Mouse (Mus musculus) neural tube, embryonic 15.5 days (tissue): ENCODE measurements around the gene Ap2a1. TPM values are rescaled to one million over a fixed set of nuclear protein-coding genes. Genes with fewer than 3 reads are reported as not detected.

ENCODE experiments used
- ATAC-seq: fragments of 200-750 bp; cut with Nextera tagmentation; 2 replicates; pipeline ENCODE4 v1.8.0; 2017; ENCODE audit warnings: mild to moderate bottlenecking, moderate TSS enrichment, moderate library complexity; ENCODE audit not compliant: low FRiP score
- H3K27ac ChIP-seq: fragments of 300-500 bp; sonication (generic); replicated peaks from 2 replicates; pipeline ENCODE4 v1.5.1; 2015; ENCODE audit warnings: mild to moderate bottlenecking, inconsistent platforms
- H3K27me3 ChIP-seq: fragments of 300-500 bp; sonication (generic); replicated peaks from 2 replicates; pipeline ENCODE4 v1.6.1; 2015; ENCODE audit warnings: inconsistent platforms
- H3K36me3 ChIP-seq: fragments of 300-500 bp; sonication (generic); 2 replicates; pipeline ENCODE4 v1.6.1; 2015; ENCODE audit warnings: inconsistent platforms
- H3K4me1 ChIP-seq: fragments of 300-500 bp; sonication (generic); 2 replicates; pipeline ENCODE4 v1.6.1; 2015; ENCODE audit warnings: inconsistent platforms
- H3K4me2 ChIP-seq: fragments of 300-500 bp; sonication (generic); 2 replicates; pipeline ENCODE4 v1.6.1; 2015; ENCODE audit warnings: inconsistent platforms, mild to moderate bottlenecking, moderate library complexity
- H3K4me3 ChIP-seq: fragments of 300-500 bp; sonication (generic); replicated peaks from 2 replicates; pipeline ENCODE4 v1.5.1; 2015; ENCODE audit warnings: mild to moderate bottlenecking, inconsistent platforms
- H3K9ac ChIP-seq: fragments of 300-500 bp; sonication (generic); replicated peaks from 2 replicates; pipeline ENCODE4 v1.6.1; 2015; ENCODE audit warnings: mild to moderate bottlenecking, inconsistent platforms
- H3K9me3 ChIP-seq: fragments of 300-500 bp; sonication (generic); replicated peaks from 2 replicates; pipeline ENCODE4 v1.6.1; 2016; ENCODE audit warnings: inconsistent platforms
- WGBS: fragments of 180-500 bp; shearing (Covaris S2); methylation state at CpG from one replicate; pipeline ENCODE4 v1.1.7; 2015; ENCODE audit warnings: mixed read lengths; 5-methylcytosine and 5-hydroxymethylcytosine counted together
- polyA plus RNA-seq: library from polyadenylated mRNA; unstranded; fragments of >200 nt; fragmentation: Nextera tagmentation; extraction: Ambion mirVana; gene quantifications from 2 replicates; pipeline ENCODE4 v1.2.1, GENCODE M21; 2015

The Ap2a1 gene
- polyA plus RNA-seq, 1 experiment from 2014 or later, result 126 TPM

- Histone ChIP-seq H3K9ac (0 out of 2 replicates have a peak overlapping the region, but pooled peaks have one; percentile 14), H3K4me3 (peak overlapping the region; percentile 49), H3K4me2 (peak overlapping the region; percentile 93), H3K27ac (no peak overlapping the region), H3K9me3 (no peaks in the 10 kb centered on the region), H3K36me3 (no peaks in the 10 kb centered on the region), H3K4me1 (peaks cover 19% of the 10 kb centered on the region), H3K27me3 (peaks cover 34% of the 10 kb centered on the region)
- 0 out of 2 replicates have a peak, but pooled peaks have one; percentile 12 for ATAC-seq
- under 1% methylated on average over 10 of the region's 10 CpGs for WGBS
Observed at GRCm38 (mm10) chr7:44951960-44952359, 22.7 kb upstream of the Ap2a1 start.

DNA sequence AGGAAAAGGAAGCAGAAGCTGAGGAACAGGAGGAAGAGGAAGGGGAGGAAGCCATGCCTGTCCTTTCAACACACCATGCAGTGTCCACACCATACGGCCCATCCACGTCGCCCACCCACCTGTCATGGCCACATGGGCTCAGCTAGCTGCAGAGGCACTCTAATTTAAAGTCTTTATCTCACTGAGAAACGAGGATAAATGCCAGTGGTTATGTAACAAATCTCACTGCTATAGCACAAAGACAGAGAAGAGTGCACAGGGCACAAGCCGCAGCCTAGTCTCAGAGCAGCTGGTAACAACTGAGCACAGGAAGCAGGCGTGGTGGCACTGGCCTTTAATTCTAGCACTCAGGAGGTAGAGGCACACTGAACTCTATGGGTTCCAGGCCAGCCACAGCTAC lies 20.6 kb upstream of the Ap2a1 start:
- peaks cover 19% of the 10 kb centered on the region for H3K4me1 ChIP-seq
- no peak overlapping the region for H3K4me2 ChIP-seq
- no peaks in the 10 kb centered on the region for H3K9me3 ChIP-seq
- no peak overlapping the region for H3K27ac ChIP-seq
- no peak overlapping the region for H3K9ac ChIP-seq
- ATAC-seq, result no peak
- 73% methylated on average over 6 of the region's 6 CpGs for WGBS
- no peak overlapping the region for H3K4me3 ChIP-seq
- H3K27me3 ChIP-seq, result peaks cover 34% of the 10 kb centered on the region
- no peaks in the 10 kb centered on the region for H3K36me3 ChIP-seq

DNA sequence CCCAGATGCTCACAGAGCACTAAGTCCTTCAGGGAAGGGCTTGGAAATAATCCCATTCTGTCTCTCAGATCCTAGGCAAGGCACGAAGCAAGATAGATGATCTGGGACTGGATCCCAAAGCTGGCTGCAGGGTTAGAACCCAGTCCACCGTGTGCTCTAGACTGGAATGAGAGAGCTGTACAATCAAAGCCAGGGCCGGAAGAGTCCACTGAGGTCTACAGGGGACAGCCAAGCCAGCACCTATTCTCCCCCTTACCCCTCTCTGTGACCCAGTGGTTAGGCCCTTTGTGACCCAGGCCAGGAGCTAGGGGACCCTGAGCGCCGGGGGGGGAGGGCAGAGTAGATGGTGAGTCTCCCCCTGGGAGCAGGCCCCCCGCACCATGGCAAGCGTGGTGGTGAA lies 13.6 kb upstream of the Ap2a1 start, which contains the start of gene Tsks:
Gene Tsks, plus strand, starts transcription at position 301 of the 400 bp plus-strand sequence.
- Histone ChIP-seq H3K4me1 (no peaks in the 10 kb centered on the region), H3K9ac (no peak within 1 kb of the TSS), H3K27ac (no peak within 1 kb of the TSS), H3K36me3 (no peaks in the 10 kb centered on the region), H3K4me3 (no peak within 1 kb of the TSS), H3K9me3 (no peaks in the 10 kb centered on the region), H3K27me3 (0 out of 2 replicates have a peak, but pooled peaks cover 4% of the 10 kb centered on the region), H3K4me2 (no peak within 1 kb of the TSS)
- no peak for ATAC-seq
- 77% methylated on average over 7 of the region's 7 CpGs for WGBS

GRCm38 (mm10) chr7:44938680-44939079 lies 9.4 kb upstream of the Ap2a1 start:
- no peak overlapping the region for H3K27ac ChIP-seq
- no peaks in the 10 kb centered on the region for H3K27me3 ChIP-seq
- no peak overlapping the region for H3K9ac ChIP-seq
- no peak for ATAC-seq
- no peaks in the 10 kb centered on the region for H3K36me3 ChIP-seq
- H3K4me1 ChIP-seq, result no peaks in the 10 kb centered on the region
- 91% methylated on average over 4 of the region's 4 CpGs for WGBS
- no peak overlapping the region for H3K4me3 ChIP-seq
- no peak overlapping the region for H3K4me2 ChIP-seq
- H3K9me3 ChIP-seq, result no peaks in the 10 kb centered on the region

GRCm38 (mm10) chr7:44928570-44928969 lies 726 bp downstream of the Ap2a1 start:
- Histone ChIP-seq H3K9me3 (no peaks in the 10 kb centered on the region), H3K9ac (peak overlapping the region; percentile 96), H3K4me3 (peak overlapping the region; percentile 94), H3K27me3 (no peaks in the 10 kb centered on the region), H3K4me2 (peak overlapping the region; percentile 73), H3K36me3 (peaks cover 22% of the 10 kb centered on the region), H3K4me1 (peaks cover 29% of the 10 kb centered on the region), H3K27ac (peak overlapping the region; percentile 86)
- 0% methylated on average over 1 of the region's 1 CpGs for WGBS
- ATAC-seq, result no peak

DNA sequence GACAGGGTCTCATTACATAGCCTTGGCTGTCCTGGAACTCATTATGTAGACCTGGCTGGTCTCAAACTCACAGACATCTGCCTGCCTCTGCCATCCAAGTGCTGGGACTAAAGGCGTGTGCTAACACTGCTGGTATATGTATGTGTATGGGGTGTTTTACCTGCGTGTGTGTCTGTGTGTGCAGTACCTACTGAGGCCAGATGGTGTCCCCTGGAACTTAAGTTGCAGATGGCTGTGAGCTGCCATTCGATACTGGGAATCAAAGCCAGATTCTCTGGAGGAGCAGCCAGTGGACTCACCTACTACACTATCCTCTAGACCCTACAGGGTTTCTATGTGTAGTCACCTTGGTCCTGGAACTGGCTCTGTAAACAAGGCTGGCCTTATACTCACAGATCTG lies 3.8 kb downstream of the Ap2a1 start:
- no peak overlapping the region for H3K4me2 ChIP-seq
- peaks cover 41% of the 10 kb centered on the region for H3K36me3 ChIP-seq
- H3K4me3 ChIP-seq, result no peak overlapping the region
- H3K4me1 ChIP-seq, result peaks cover 27% of the 10 kb centered on the region
- no peak overlapping the region for H3K27ac ChIP-seq
- no peaks in the 10 kb centered on the region for H3K27me3 ChIP-seq
- WGBS, result 72% methylated on average over 3 of the region's 3 CpGs
- H3K9me3 ChIP-seq, result no peaks in the 10 kb centered on the region
- ATAC-seq, result no peak
- H3K9ac ChIP-seq, result no peak overlapping the region

- Histone ChIP-seq H3K36me3 (peaks cover 48% of the 10 kb centered on the region), H3K4me3 (no peak overlapping the region), H3K27me3 (no peaks in the 10 kb centered on the region)
Observed at GRCm38 (mm10) chr7:44922530-44922929, 6.8 kb downstream of the Ap2a1 start.

GRCm38 (mm10) chr7:44919127-44919526 lies 10.2 kb downstream of the Ap2a1 start:
- no peaks in the 10 kb centered on the region for H3K27me3 ChIP-seq
- no peak overlapping the region for H3K9ac ChIP-seq
- H3K27ac ChIP-seq, result no peak overlapping the region
- ATAC-seq, result no peak
- H3K4me2 ChIP-seq, result no peak overlapping the region
- H3K4me1 ChIP-seq, result no peaks in the 10 kb centered on the region
- WGBS, result 91% methylated on average over 5 of the region's 5 CpGs
- H3K9me3 ChIP-seq, result no peaks in the 10 kb centered on the region
- peaks cover 52% of the 10 kb centered on the region for H3K36me3 ChIP-seq
- H3K4me3 ChIP-seq, result no peak overlapping the region

More at GRCm38 (mm10) chr7:44922530-44922929, 6.8 kb downstream of the Ap2a1 start:
- H3K27ac ChIP-seq, result no peak overlapping the region
- ATAC-seq, result no peak
- H3K9ac ChIP-seq, result no peak overlapping the region
- H3K4me1 ChIP-seq, result peaks cover 11% of the 10 kb centered on the region
- H3K4me2 ChIP-seq, result no peak overlapping the region
- H3K9me3 ChIP-seq, result no peaks in the 10 kb centered on the region

DNA sequence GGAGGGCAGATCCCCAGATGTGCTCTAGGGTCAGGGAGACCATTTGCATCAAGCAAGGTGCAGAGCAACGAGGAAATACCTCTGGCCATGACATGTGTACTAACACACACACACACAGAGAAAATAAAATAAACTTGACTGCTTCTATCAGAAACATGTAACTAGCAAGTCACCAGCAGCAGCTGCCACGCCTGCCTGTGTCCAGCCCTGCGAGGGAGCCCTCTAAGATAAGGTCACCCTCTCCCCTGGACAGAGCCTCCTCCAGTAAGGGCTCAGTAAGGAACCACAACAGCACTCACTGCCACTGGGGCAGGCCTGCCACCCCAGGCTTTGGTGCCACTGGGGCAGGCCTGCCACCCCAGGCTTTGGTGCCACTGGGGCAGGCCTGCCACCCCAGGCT lies 11.1 kb downstream of the Ap2a1 start:
- no peak overlapping the region for H3K27ac ChIP-seq
- H3K4me2 ChIP-seq, result no peak overlapping the region
- no peaks in the 10 kb centered on the region for H3K27me3 ChIP-seq
- H3K9me3 ChIP-seq, result no peaks in the 10 kb centered on the region
- H3K9ac ChIP-seq, result no peak overlapping the region
- peaks cover 53% of the 10 kb centered on the region for H3K36me3 ChIP-seq
- H3K4me3 ChIP-seq, result no peak overlapping the region
- ATAC-seq, result no peak
- no peaks in the 10 kb centered on the region for H3K4me1 ChIP-seq
- WGBS, result 86% methylated on average over 3 of the region's 3 CpGs

DNA sequence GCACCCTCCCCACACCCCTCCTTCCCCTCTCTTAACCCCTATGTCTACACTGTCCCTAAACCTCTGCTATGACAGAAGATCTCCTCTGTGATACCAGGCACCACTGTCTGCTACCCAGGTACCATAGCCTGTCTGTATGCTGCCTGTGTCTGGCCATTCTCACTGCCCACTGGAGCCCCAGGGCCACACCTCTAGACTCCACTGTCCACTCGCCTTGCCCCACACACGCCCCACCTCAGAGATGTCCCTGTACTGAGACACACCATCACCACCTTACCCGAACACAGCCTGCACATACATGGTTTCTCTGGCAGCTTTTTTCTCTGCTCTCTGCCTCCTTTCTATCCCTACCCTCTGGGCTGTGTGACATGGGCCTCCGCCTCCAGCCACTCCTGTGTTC lies 12.4 kb downstream of the Ap2a1 start:
- H3K27ac ChIP-seq, result no peak overlapping the region
- no peaks in the 10 kb centered on the region for H3K27me3 ChIP-seq
- ATAC-seq, result no peak
- no peaks in the 10 kb centered on the region for H3K4me1 ChIP-seq
- H3K9me3 ChIP-seq, result no peaks in the 10 kb centered on the region
- no peak overlapping the region for H3K4me3 ChIP-seq
- H3K36me3 ChIP-seq, result peaks cover 52% of the 10 kb centered on the region
- WGBS, result 88% methylated on average over 4 of the region's 4 CpGs
- H3K4me2 ChIP-seq, result no peak overlapping the region
- no peak overlapping the region for H3K9ac ChIP-seq

DNA sequence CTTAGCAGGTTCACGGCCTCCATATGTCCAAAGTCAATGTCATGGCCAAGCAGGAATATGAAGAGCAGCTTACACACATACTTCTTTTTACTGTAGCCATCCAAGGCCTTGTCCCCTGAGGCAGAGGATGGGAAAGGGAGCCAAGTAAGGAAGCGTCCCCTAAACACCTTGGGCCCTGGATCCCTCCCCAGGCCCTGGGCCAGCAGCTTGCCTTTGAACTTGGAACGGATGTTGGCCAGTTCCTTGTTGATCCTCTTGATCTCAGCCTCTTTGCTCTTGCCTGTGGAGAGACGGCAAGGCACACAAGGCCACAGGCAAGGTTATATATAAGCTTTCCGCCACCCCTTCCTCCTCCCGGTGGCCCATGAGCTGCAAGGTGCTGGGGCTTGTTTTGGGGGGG lies 13.1 kb downstream of the Ap2a1 start:
- no peaks in the 10 kb centered on the region for H3K4me1 ChIP-seq
- H3K9ac ChIP-seq, result no peak overlapping the region
- no peaks in the 10 kb centered on the region for H3K27me3 ChIP-seq
- H3K4me2 ChIP-seq, result no peak overlapping the region
- H3K27ac ChIP-seq, result no peak overlapping the region
- no peak overlapping the region for H3K4me3 ChIP-seq
- no peak; the same call in 1 of the 2 replicates for ATAC-seq
- no peaks in the 10 kb centered on the region for H3K9me3 ChIP-seq
- 93% methylated on average over 6 of the region's 6 CpGs for WGBS
- H3K36me3 ChIP-seq, result peaks cover 54% of the 10 kb centered on the region

DNA sequence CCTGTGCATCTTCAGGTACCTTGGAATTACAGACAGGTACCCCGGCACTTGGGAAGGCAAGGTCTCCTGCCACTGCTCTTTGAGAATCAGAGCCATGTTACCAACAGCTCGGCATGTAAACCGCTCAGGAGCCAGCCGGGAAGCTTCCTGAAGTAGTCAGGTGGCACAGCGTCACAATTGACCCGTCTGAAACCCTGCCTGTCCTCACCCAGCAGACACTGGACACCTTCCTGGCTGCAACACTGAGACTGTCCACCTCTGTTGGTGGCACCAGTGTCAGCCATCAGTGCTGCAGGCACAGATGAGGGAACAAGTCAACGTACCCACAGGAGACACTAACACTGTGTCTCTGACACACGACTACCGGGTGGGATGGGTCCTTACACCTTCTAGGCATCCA lies 14.0 kb downstream of the Ap2a1 start:
- Histone ChIP-seq H3K27me3 (no peaks in the 10 kb centered on the region), H3K4me2 (no peak overlapping the region), H3K4me3 (no peak overlapping the region), H3K36me3 (peaks cover 63% of the 10 kb centered on the region), H3K9me3 (no peaks in the 10 kb centered on the region), H3K9ac (no peak overlapping the region), H3K4me1 (no peaks in the 10 kb centered on the region), H3K27ac (no peak overlapping the region)
- ATAC-seq, result no peak
- WGBS, result 94% methylated on average over 9 of the region's 9 CpGs

DNA sequence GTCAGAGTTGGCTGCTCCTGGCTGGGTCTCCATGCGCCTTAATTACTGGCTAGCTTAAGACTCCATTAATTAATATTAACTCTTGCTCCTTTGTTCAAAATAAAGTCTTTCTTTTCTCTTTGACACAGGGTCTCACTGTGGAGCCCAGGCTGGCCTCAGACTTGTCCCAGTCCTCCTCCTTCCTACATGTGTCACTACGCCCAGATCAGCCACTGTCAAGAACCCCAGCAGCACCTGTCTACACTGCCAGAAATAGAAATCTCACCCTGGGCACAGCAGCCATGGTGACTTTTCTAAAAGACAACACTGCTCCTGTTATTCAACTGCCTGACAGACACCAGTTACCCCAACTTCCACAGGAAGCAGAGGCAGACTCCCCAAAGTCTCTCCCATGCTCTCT lies 14.9 kb downstream of the Ap2a1 start:
- H3K4me2 ChIP-seq, result no peak overlapping the region
- no peaks in the 10 kb centered on the region for H3K27me3 ChIP-seq
- no peak for ATAC-seq
- H3K27ac ChIP-seq, result no peak overlapping the region
- H3K9ac ChIP-seq, result no peak overlapping the region
- H3K36me3 ChIP-seq, result peaks cover 67% of the 10 kb centered on the region
- H3K4me3 ChIP-seq, result no peak overlapping the region
- no peaks in the 10 kb centered on the region for H3K4me1 ChIP-seq
- 87% methylated on average over 2 of the region's 2 CpGs for WGBS
- no peaks in the 10 kb centered on the region for H3K9me3 ChIP-seq
